Mouse (Mus musculus): Measurements from ENCODE around the gene Zfp239. TPM values are rescaled to one million over a fixed set of nuclear protein-coding genes. Genes with fewer than 3 reads are reported as not detected.

Gene Zfp239
- total RNA-seq, 2 experiments from 2014 or later, result 43.0 to 45.6 TPM

Other genes with a start within 250 kb of the Zfp239 start
- gene Zfp637, start 20.9 kb upstream of the Zfp239 start, total RNA-seq (2021), result 10 to 100 TPM; 55.9 to 57.1 TPM
- gene Hnrnpf, start 38.2 kb downstream of the Zfp239 start, total RNA-seq (2021), result 100 to 1,000 TPM; 121 to 132 TPM
- not detected for gene Fxyd4, start 75.6 kb downstream of the Zfp239 start, total RNA-seq (2021)
- gene Rasgef1a, start 149.3 kb downstream of the Zfp239 start, total RNA-seq (2021), result 100 to 1,000 TPM; 199 to 208 TPM